ENCODE assay signal across 12 mouse cellular contexts in genomic region chr10:112400591-112401404, GRCm38 (mm10).
A peak's percentile ranks its signal among the peaks of the same experiment; 100 is the strongest.
DNase-seq lines count a peak whose midpoint lies in the region; ATAC-seq and TF ChIP-seq lines count a peak whose summit lies in the region.
"Had no signal": no experiment of that assay in that cellular context is flagged by ENCODE, and none has a peak within 500 bp of the region (broad histone marks: within the 10 kb centered on the region; RNA-seq: fewer than 3 reads in every experiment).

No protein-coding gene starts in this region.

- DNase-seq in hindbrain, embryonic 11.5 days (ENCODE audit: low spot score), result no peak
- peak; percentile 17 for DNase-seq in retina, embryonic 14.5 days (ENCODE audit: low spot score)
- no peak for DNase-seq in retina, postnatal 1 day
- peak; percentile 35 for DNase-seq in brain, embryonic 14.5 days (ENCODE audit: low read depth)
- DNase-seq: cerebellum, adult 2 months; embryo, embryonic 11 days; heart, adult 11 months; lung, postnatal 10 days had no signal

- H3K4me1 ChIP-seq in hindbrain, embryonic 15.5 days (replicated peaks), result no peaks in the 10 kb centered on the region; the same call in 1 of the 2 replicates
- H3K4me1 ChIP-seq in hindbrain, embryonic 11.5 days (replicated peaks; ENCODE audit: control insufficient read depth, insufficient read depth, low read length), result no peaks in the 10 kb centered on the region
- H3K4me1 ChIP-seq in heart, embryonic 12.5 days (replicated peaks), result no peaks in the 10 kb centered on the region
- H3K4me1 ChIP-seq: limb, embryonic 12.5 days had no signal

- H3K9ac ChIP-seq in hindbrain, embryonic 15.5 days, result no peak overlapping the region
- H3K9ac ChIP-seq in hindbrain, embryonic 11.5 days (ENCODE audit: low read depth, low read length), result no peak overlapping the region
- H3K9ac ChIP-seq in heart, embryonic 12.5 days, result no peak overlapping the region
- H3K9ac ChIP-seq: limb, embryonic 12.5 days had no signal

- H3ac ChIP-seq in myocyte (ENCODE audit: control insufficient read depth, insufficient read length), result no peak overlapping the region

- no peaks in the 10 kb centered on the region for H3K27me3 ChIP-seq in hindbrain, embryonic 15.5 days
- no peaks in the 10 kb centered on the region for H3K27me3 ChIP-seq in hindbrain, embryonic 11.5 days (ENCODE audit: control insufficient read depth, insufficient read depth, low read length)
- H3K27me3 ChIP-seq in myocyte (ENCODE audit: control insufficient read depth, insufficient read depth, insufficient read length), result no peaks in the 10 kb centered on the region
- H3K27me3 ChIP-seq in heart, embryonic 12.5 days (replicated peaks), result no peaks in the 10 kb centered on the region
- H3K27me3 ChIP-seq: limb, embryonic 12.5 days had no signal

- H3K9me3 ChIP-seq in hindbrain, embryonic 15.5 days, result no peaks in the 10 kb centered on the region
- H3K9me3 ChIP-seq in hindbrain, embryonic 11.5 days (ENCODE audit: control insufficient read depth, low read length), result no peaks in the 10 kb centered on the region
- no peaks in the 10 kb centered on the region for H3K9me3 ChIP-seq in heart, embryonic 12.5 days (replicated peaks)
- H3K9me3 ChIP-seq: limb, embryonic 12.5 days had no signal

- ATAC-seq in hindbrain, embryonic 15.5 days (ENCODE audit: low FRiP score, low read depth), result no peak
- ATAC-seq in hindbrain, embryonic 11.5 days (ENCODE audit: low FRiP score), result no peak
- no peak for ATAC-seq in heart, embryonic 12.5 days (ENCODE audit: insufficient number of reproducible peaks, low FRiP score)

- peak overlapping the region; percentile 23; the same call in 1 of the 2 replicates for H3K27ac ChIP-seq in hindbrain, embryonic 15.5 days (replicated peaks)
- no peak overlapping the region for H3K27ac ChIP-seq in hindbrain, embryonic 11.5 days (ENCODE audit: low read depth, low read length)
- H3K27ac ChIP-seq in heart, embryonic 12.5 days (ENCODE audit: poor library complexity, severe bottlenecking), result no peak overlapping the region
- H3K27ac ChIP-seq: limb, embryonic 12.5 days had no signal

- no peaks in the 10 kb centered on the region for H3K79me2 ChIP-seq in myocyte (ENCODE audit: control insufficient read depth, insufficient read depth)

- no peak for TF ChIP-seq CTCF in brain, embryonic 14.5 days (IDR thresholded peaks at IDR 0.05; ENCODE audit: borderline replicate concordance, extremely low read depth, insufficient read depth, insufficient read length)

- H3K4me3 ChIP-seq in hindbrain, embryonic 15.5 days, result no peak overlapping the region
- H3K4me3 ChIP-seq in hindbrain, embryonic 11.5 days (ENCODE audit: low read depth, low read length), result no peak overlapping the region
- H3K4me3 ChIP-seq in myocyte, result no peak overlapping the region
- no peak overlapping the region for H3K4me3 ChIP-seq in heart, embryonic 12.5 days
- H3K4me3 ChIP-seq: limb, embryonic 12.5 days had no signal

- no peak for TF ChIP-seq POLR2A in brain, embryonic 14.5 days (IDR thresholded peaks at IDR 0.05; ENCODE audit: borderline replicate concordance, extremely low read depth, insufficient read depth, insufficient read length, poor library complexity, severe bottlenecking)
- no peak for TF ChIP-seq POLR2A in myocyte (IDR thresholded peaks at IDR 0.05; ENCODE audit: insufficient read length, low read depth)

- no peaks in the 10 kb centered on the region for H3K36me3 ChIP-seq in hindbrain, embryonic 15.5 days
- H3K36me3 ChIP-seq in hindbrain, embryonic 11.5 days (ENCODE audit: control insufficient read depth, insufficient read depth, low read length), result no peaks in the 10 kb centered on the region
- no peaks in the 10 kb centered on the region for H3K36me3 ChIP-seq in myocyte (ENCODE audit: control insufficient read depth, insufficient read depth)
- H3K36me3 ChIP-seq in heart, embryonic 12.5 days, result no peaks in the 10 kb centered on the region
- H3K36me3 ChIP-seq: limb, embryonic 12.5 days had no signal

- WGBS in hindbrain, embryonic 15.5 days, result 36% methylated on average over 9 of the region's 9 CpGs
- 67% methylated on average over 9 of the region's 9 CpGs for WGBS in hindbrain, embryonic 11.5 days
- WGBS in heart, embryonic 12.5 days, result 83% methylated on average over 9 of the region's 9 CpGs

- H3K4me2 ChIP-seq in hindbrain, embryonic 15.5 days, result peak overlapping the region; percentile 1; the same call in 1 of the 2 replicates
- no peak overlapping the region for H3K4me2 ChIP-seq in hindbrain, embryonic 11.5 days (replicated peaks; ENCODE audit: low read depth, low read length)
- H3K4me2 ChIP-seq in myocyte (ENCODE audit: low read depth), result peak overlapping the region; percentile 65
- H3K4me2 ChIP-seq in heart, embryonic 12.5 days, result no peak overlapping the region
- H3K4me2 ChIP-seq: limb, embryonic 12.5 days had no signal

TF ChIP-seq in myocyte, 11 proteins besides CTCF, POLR2A, EP300 and RAD21:
- TF ChIP-seq SRF (IDR thresholded peaks at IDR 0.05; ENCODE audit: control insufficient read depth, insufficient read length, low read depth) (no peak), REST (IDR thresholded peaks at IDR 0.05; ENCODE audit: insufficient read depth, insufficient read length) (no peak), MYOG (IDR thresholded peaks at IDR 0.05; ENCODE audit: control insufficient read depth in 1 of 3, insufficient read depth in 1 of 3, insufficient read length in 2 of 3, low read depth in 2 of 3) (no peak)

Comparison
In these comparisons a context has a peak if more than half of its experiments do, and no peak if none do; other contexts are left out.
1. H3K4me2 ChIP-seq: peak in hindbrain, embryonic 15.5 days (single experiment) and myocyte (single experiment); none in hindbrain, embryonic 11.5 days (single experiment) and heart, embryonic 12.5 days (single experiment).
2. DNase-seq: peak in retina, embryonic 14.5 days (single experiment) and brain, embryonic 14.5 days (single experiment); none in hindbrain, embryonic 11.5 days (single experiment) and retina, postnatal 1 day (single experiment).